Mouse (Mus musculus): ENCODE results near the gene Pptc7. TPM values are rescaled to one million over a fixed set of nuclear protein-coding genes. Genes with fewer than 3 reads are reported as not detected.
A peak's percentile ranks its signal among the peaks of the same experiment; 100 is the strongest.

The Pptc7 gene
- total and polyA plus RNA-seq, 3 experiments: 77.5 to 133 (median 108) TPM

- Histone ChIP-seq H3K4me3 (no peak overlapping the region), H3K27me3 (ENCODE audit: control insufficient read depth, insufficient read depth, low read length) (no peaks in the 10 kb centered on the region), H3K9ac (ENCODE audit: low read depth, low read length) (no peak overlapping the region), H3K36me3 (ENCODE audit: control insufficient read depth, insufficient read depth, low read length) (no peaks in the 10 kb centered on the region), H3K4me1 (ENCODE audit: control insufficient read depth, insufficient read depth, low read length) (peaks cover 1% of the 10 kb centered on the region), H3K27ac (no peak overlapping the region), H3K79me2 (replicated peaks; ENCODE audit: control insufficient read depth, insufficient read depth, low read length) (no peaks in the 10 kb centered on the region)
- TF ChIP-seq EP300 (IDR thresholded peaks at IDR 0.05; ENCODE audit: insufficient read depth, low read depth, low read length) (peak; percentile 83; the same call in 1 of the 2 replicates), CTCF (IDR thresholded peaks at IDR 0.05) (peak; percentile 93), POLR2A (IDR thresholded peaks at IDR 0.05; ENCODE audit: insufficient read depth, low read depth, low read length) (no peak)
- DNase-seq: peak; percentile 72 to 82
- WGBS: 8% methylated on average over 5 of the region's 5 CpGs
- intact Hi-C loops (cut with DNase I): loop anchor here (1.0 to 2.0 kb wide), 2 partner anchors 76 to 213 kb away; no protein-coding TSS in a partner anchor
These were observed 60.1 kb downstream of the Pptc7 start for GRCm38 (mm10) chr5:122344260-122344659.

- intact Hi-C loops (cut with DNase I): loop anchor here (2.0 kb wide), 1 partner anchor 215 kb away; no protein-coding TSS in a partner anchor
- no peak overlapping the region for H3K4me3 ChIP-seq
- H3K79me2 ChIP-seq (replicated peaks; ENCODE audit: control insufficient read depth, insufficient read depth, low read length): no peaks in the 10 kb centered on the region
- 79% methylated on average over 4 of the region's 4 CpGs for WGBS
- no peaks in the 10 kb centered on the region for H3K27me3 ChIP-seq (ENCODE audit: control insufficient read depth, insufficient read depth, low read length)
- no peak for DNase-seq
- H3K9ac ChIP-seq (ENCODE audit: low read depth, low read length): no peak overlapping the region
- no peak for TF ChIP-seq POLR2A (IDR thresholded peaks at IDR 0.05; ENCODE audit: insufficient read depth, low read depth, low read length)
- TF ChIP-seq CTCF (IDR thresholded peaks at IDR 0.05): peak; percentile 29; the same call in 1 of the 2 replicates
- no peaks in the 10 kb centered on the region for H3K36me3 ChIP-seq (ENCODE audit: control insufficient read depth, insufficient read depth, low read length)
- H3K27ac ChIP-seq: no peak overlapping the region
- peaks cover 1% of the 10 kb centered on the region for H3K4me1 ChIP-seq (ENCODE audit: control insufficient read depth, insufficient read depth, low read length)
These were observed 61.6 kb downstream of the Pptc7 start for GRCm38 (mm10) chr5:122345777-122346176.

GRCm38 (mm10) chr5:122353807-122354491, 69.8 kb downstream of the Pptc7 start, which contains the start of the genes Rad9b and Vps29:
Gene Rad9b (minus strand): TSS chr5:122354233.
Gene Vps29 (plus strand): TSS chr5:122354369.
- no peaks in the 10 kb centered on the region for H3K36me3 ChIP-seq (ENCODE audit: control insufficient read depth, insufficient read depth, low read length)
- peak; percentile 98 to 99 for DNase-seq
- H3K27ac ChIP-seq: peak within 1 kb of the TSS; percentile 91
- peak within 1 kb of the TSS; percentile 91 for H3K9ac ChIP-seq (ENCODE audit: low read depth, low read length)
- no peaks in the 10 kb centered on the region; the same call in 1 of the 2 replicates for H3K4me1 ChIP-seq (ENCODE audit: control insufficient read depth, insufficient read depth, low read length)
- H3K79me2 ChIP-seq (replicated peaks; ENCODE audit: control insufficient read depth, insufficient read depth, low read length): no peaks in the 10 kb centered on the region
- no peaks in the 10 kb centered on the region for H3K27me3 ChIP-seq (ENCODE audit: control insufficient read depth, insufficient read depth, low read length)
- TF ChIP-seq EP300 (IDR thresholded peaks at IDR 0.05; ENCODE audit: insufficient read depth, low read depth, low read length) (no peak), CTCF (IDR thresholded peaks at IDR 0.05) (no peak), POLR2A (IDR thresholded peaks at IDR 0.05; ENCODE audit: insufficient read depth, low read depth, low read length) (peak; percentile 80)
- peak within 1 kb of the TSS; percentile 76 for H3K4me3 ChIP-seq
- 1% methylated on average over 51 of the region's 51 CpGs for WGBS
- intact Hi-C loops (cut with DNase I): loop anchor here (1.0 to 10.0 kb wide), 2 partner anchors 18 to 199 kb away; partner anchors contain the start of genes Fam216a and Ppp1cc

- Histone ChIP-seq H3K4me3 (peak overlapping the region; percentile 76), H3K36me3 (ENCODE audit: control insufficient read depth, insufficient read depth, low read length) (no peaks in the 10 kb centered on the region), H3K27ac (peak overlapping the region; percentile 91), H3K4me1 (ENCODE audit: control insufficient read depth, insufficient read depth, low read length) (no peaks in the 10 kb centered on the region; the same call in 1 of the 2 replicates), H3K9ac (ENCODE audit: low read depth, low read length) (peak overlapping the region; percentile 91), H3K79me2 (replicated peaks; ENCODE audit: control insufficient read depth, insufficient read depth, low read length) (no peaks in the 10 kb centered on the region), H3K27me3 (ENCODE audit: control insufficient read depth, insufficient read depth, low read length) (no peaks in the 10 kb centered on the region)
- no peak for DNase-seq
- TF ChIP-seq CTCF (IDR thresholded peaks at IDR 0.05) (peak; percentile 26), POLR2A (IDR thresholded peaks at IDR 0.05; ENCODE audit: insufficient read depth, low read depth, low read length) (no peak), EP300 (IDR thresholded peaks at IDR 0.05; ENCODE audit: insufficient read depth, low read depth, low read length) (no peak)
- intact Hi-C loops (cut with DNase I): loop anchor here (1.0 to 10.0 kb wide), 2 partner anchors 18 to 200 kb away; partner anchors contain the start of genes Fam216a and Ppp1cc
- under 1% methylated on average over 49 of the region's 57 CpGs for WGBS
These were observed 70.4 kb downstream of the Pptc7 start for GRCm38 (mm10) chr5:122354492-122355067.

GRCm38 (mm10) chr5:122371591-122372191, 87.5 kb downstream of the Pptc7 start, which contains the start of gene Gpn3:
Gene Gpn3 (plus strand): TSS chr5:122371876.
- Histone ChIP-seq H3K9ac (ENCODE audit: low read depth, low read length) (peak within 1 kb of the TSS; percentile 84), H3K27ac (peak within 1 kb of the TSS; percentile 91), H3K4me1 (ENCODE audit: control insufficient read depth, insufficient read depth, low read length) (no peaks in the 10 kb centered on the region), H3K79me2 (replicated peaks; ENCODE audit: control insufficient read depth, insufficient read depth, low read length) (no peaks in the 10 kb centered on the region), H3K36me3 (ENCODE audit: control insufficient read depth, insufficient read depth, low read length) (no peaks in the 10 kb centered on the region), H3K27me3 (ENCODE audit: control insufficient read depth, insufficient read depth, low read length) (no peaks in the 10 kb centered on the region), H3K4me3 (peak within 1 kb of the TSS; percentile 82)
- WGBS: 1% methylated on average over 44 of the region's 46 CpGs
- TF ChIP-seq EP300 (IDR thresholded peaks at IDR 0.05; ENCODE audit: insufficient read depth, low read depth, low read length): no peak
- TF ChIP-seq CTCF (IDR thresholded peaks at IDR 0.05): no peak
- TF ChIP-seq POLR2A (IDR thresholded peaks at IDR 0.05; ENCODE audit: insufficient read depth, low read depth, low read length): no peak
- no peak for DNase-seq
- intact Hi-C loops (cut with DNase I): loop anchor here (1.0 kb wide), 1 partner anchor 17 kb away; the partner anchor contains the start of genes Rad9b and Vps29
